Mouse (Mus musculus): ENCODE results near the gene Slc22a8. TPM values are rescaled to one million over a fixed set of nuclear protein-coding genes. Genes with fewer than 3 reads are reported as not detected.

The Slc22a8 gene
- polyA plus RNA-seq, 1 experiment, result 8.0 TPM

GRCm38 (mm10) chr19:8577432-8577831 is 13.6 kb upstream of the Slc22a8 start:
- TF ChIP-seq POLR2A (IDR thresholded peaks at IDR 0.05; ENCODE audit: borderline replicate concordance, extremely low read depth, insufficient read depth, insufficient read length, poor library complexity, severe bottlenecking), result no peak
- no peak for TF ChIP-seq CTCF (IDR thresholded peaks at IDR 0.05; ENCODE audit: borderline replicate concordance, extremely low read depth, insufficient read depth, insufficient read length)
- DNase-seq (ENCODE audit: low read depth), result no peak

GRCm38 (mm10) chr19:8578293-8578969 is 12.6 kb upstream of the Slc22a8 start:
- TF ChIP-seq POLR2A (IDR thresholded peaks at IDR 0.05; ENCODE audit: borderline replicate concordance, extremely low read depth, insufficient read depth, insufficient read length, poor library complexity, severe bottlenecking), result no peak
- TF ChIP-seq CTCF (IDR thresholded peaks at IDR 0.05; ENCODE audit: borderline replicate concordance, extremely low read depth, insufficient read depth, insufficient read length), result peak; percentile 97
- DNase-seq (ENCODE audit: low read depth), result peak; percentile 88

GRCm38 (mm10) chr19:8578970-8579342 is 12.1 kb upstream of the Slc22a8 start:
- DNase-seq (ENCODE audit: low read depth), result no peak
- TF ChIP-seq CTCF (IDR thresholded peaks at IDR 0.05; ENCODE audit: borderline replicate concordance, extremely low read depth, insufficient read depth, insufficient read length) (no peak), POLR2A (IDR thresholded peaks at IDR 0.05; ENCODE audit: borderline replicate concordance, extremely low read depth, insufficient read depth, insufficient read length, poor library complexity, severe bottlenecking) (no peak)

GRCm38 (mm10) chr19:8585298-8585697 is 5.8 kb upstream of the Slc22a8 start:
- no peak for DNase-seq (ENCODE audit: low read depth)
- TF ChIP-seq CTCF (IDR thresholded peaks at IDR 0.05; ENCODE audit: borderline replicate concordance, extremely low read depth, insufficient read depth, insufficient read length) (no peak), POLR2A (IDR thresholded peaks at IDR 0.05; ENCODE audit: borderline replicate concordance, extremely low read depth, insufficient read depth, insufficient read length, poor library complexity, severe bottlenecking) (no peak)

- TF ChIP-seq CTCF (IDR thresholded peaks at IDR 0.05; ENCODE audit: borderline replicate concordance, extremely low read depth, insufficient read depth, insufficient read length) (no peak), POLR2A (IDR thresholded peaks at IDR 0.05; ENCODE audit: borderline replicate concordance, extremely low read depth, insufficient read depth, insufficient read length, poor library complexity, severe bottlenecking) (no peak)
- DNase-seq (ENCODE audit: low read depth), result no peak
Observed at GRCm38 (mm10) chr19:8585899-8586298, 5.2 kb upstream of the Slc22a8 start.

- no peak for DNase-seq (ENCODE audit: low read depth)
- no peak for TF ChIP-seq CTCF (IDR thresholded peaks at IDR 0.05; ENCODE audit: borderline replicate concordance, extremely low read depth, insufficient read depth, insufficient read length)
- no peak for TF ChIP-seq POLR2A (IDR thresholded peaks at IDR 0.05; ENCODE audit: borderline replicate concordance, extremely low read depth, insufficient read depth, insufficient read length, poor library complexity, severe bottlenecking)
Observed at GRCm38 (mm10) chr19:8586350-8586749, 4.7 kb upstream of the Slc22a8 start.

- TF ChIP-seq CTCF (IDR thresholded peaks at IDR 0.05; ENCODE audit: borderline replicate concordance, extremely low read depth, insufficient read depth, insufficient read length) (peak; percentile 3; the same call in 1 of the 2 replicates), POLR2A (IDR thresholded peaks at IDR 0.05; ENCODE audit: borderline replicate concordance, extremely low read depth, insufficient read depth, insufficient read length, poor library complexity, severe bottlenecking) (no peak)
- DNase-seq (ENCODE audit: low read depth), result no peak
Observed at GRCm38 (mm10) chr19:8587315-8587714, 3.7 kb upstream of the Slc22a8 start.

GRCm38 (mm10) chr19:8592155-8592554 is 1.1 kb downstream of the Slc22a8 start:
- no peak for DNase-seq (ENCODE audit: low read depth)
- TF ChIP-seq CTCF (IDR thresholded peaks at IDR 0.05; ENCODE audit: borderline replicate concordance, extremely low read depth, insufficient read depth, insufficient read length) (no peak), POLR2A (IDR thresholded peaks at IDR 0.05; ENCODE audit: borderline replicate concordance, extremely low read depth, insufficient read depth, insufficient read length, poor library complexity, severe bottlenecking) (no peak)

GRCm38 (mm10) chr19:8592873-8593408 is 1.9 kb downstream of the Slc22a8 start:
- TF ChIP-seq CTCF (IDR thresholded peaks at IDR 0.05; ENCODE audit: borderline replicate concordance, extremely low read depth, insufficient read depth, insufficient read length) (no peak), POLR2A (IDR thresholded peaks at IDR 0.05; ENCODE audit: borderline replicate concordance, extremely low read depth, insufficient read depth, insufficient read length, poor library complexity, severe bottlenecking) (no peak)
- no peak for DNase-seq (ENCODE audit: low read depth)

GRCm38 (mm10) chr19:8593833-8594232 is 2.8 kb downstream of the Slc22a8 start:
- DNase-seq (ENCODE audit: low read depth), result no peak
- TF ChIP-seq CTCF (IDR thresholded peaks at IDR 0.05; ENCODE audit: borderline replicate concordance, extremely low read depth, insufficient read depth, insufficient read length) (no peak), POLR2A (IDR thresholded peaks at IDR 0.05; ENCODE audit: borderline replicate concordance, extremely low read depth, insufficient read depth, insufficient read length, poor library complexity, severe bottlenecking) (no peak)

GRCm38 (mm10) chr19:8594518-8594917 is 3.5 kb downstream of the Slc22a8 start:
- no peak for DNase-seq (ENCODE audit: low read depth)

GRCm38 (mm10) chr19:8597269-8597668 is 6.2 kb downstream of the Slc22a8 start:
- no peak for TF ChIP-seq POLR2A (IDR thresholded peaks at IDR 0.05; ENCODE audit: borderline replicate concordance, extremely low read depth, insufficient read depth, insufficient read length, poor library complexity, severe bottlenecking)
- no peak for TF ChIP-seq CTCF (IDR thresholded peaks at IDR 0.05; ENCODE audit: borderline replicate concordance, extremely low read depth, insufficient read depth, insufficient read length)
- no peak for DNase-seq (ENCODE audit: low read depth)

More at GRCm38 (mm10) chr19:8594518-8594917, 3.5 kb downstream of the Slc22a8 start:
- TF ChIP-seq POLR2A (IDR thresholded peaks at IDR 0.05; ENCODE audit: borderline replicate concordance, extremely low read depth, insufficient read depth, insufficient read length, poor library complexity, severe bottlenecking) (no peak), CTCF (IDR thresholded peaks at IDR 0.05; ENCODE audit: borderline replicate concordance, extremely low read depth, insufficient read depth, insufficient read length) (no peak)
